Mouse (Mus musculus) liver, embryonic 14.5 days (tissue): ENCODE measurements around the gene Hcfc1r1. TPM values are rescaled to one million over a fixed set of nuclear protein-coding genes. Genes with fewer than 3 reads are reported as not detected.
A peak's percentile ranks its signal among the peaks of the same experiment; 100 is the strongest.

Experiments used
- ATAC-seq: fragments of 200-750 bp; cut with Nextera tagmentation; 2 replicates; pipeline ENCODE4 v1.8.0; 2017; ENCODE audit warnings: moderate number of reproducible peaks, mild to moderate bottlenecking, moderate library complexity; ENCODE audit not compliant: insufficient read depth
- DNase-seq, 3 experiments: peaks; one replicate each; pipeline ENCODE4 v3.0.0-alpha.2; 2012 to 2013; ENCODE audit warnings: low read depth in 3 of 3, low spot score in 3 of 3
- H3K27ac ChIP-seq: fragments of 300-500 bp; sonication (generic); 2 replicates; pipeline ENCODE4 v1.5.1; 2014; ENCODE audit warnings: moderate library complexity, mild to moderate bottlenecking, control low read depth, inconsistent platforms
- H3K27me3 ChIP-seq: fragments of 300-500 bp; sonication (generic); 2 replicates; pipeline ENCODE4 v1.6.1; 2014; ENCODE audit warnings: mild to moderate bottlenecking, low read length, moderate library complexity; ENCODE audit not compliant: control insufficient read depth, insufficient read depth
- H3K36me3 ChIP-seq: fragments of 300-500 bp; sonication (generic); replicated peaks from 2 replicates; pipeline ENCODE4 v1.6.1; 2014; ENCODE audit warnings: low read depth; ENCODE audit not compliant: control insufficient read depth, insufficient read depth
- H3K4me1 ChIP-seq, 2 experiments: fragments of 200-500 bp in 1 of 2; fragments of 300-500 bp in 1 of 2; sonication (generic) in 1 of 2; replicated peaks; 2 replicates each; pipeline ENCODE4 v1.6.1; 2012 to 2014; ENCODE audit warnings: antibody characterized with exemption in 1 of 2, inconsistent platforms in 1 of 2, low read length in 1 of 2; ENCODE audit not compliant: control insufficient read depth in 2 of 2, insufficient read depth in 2 of 2
- H3K4me2 ChIP-seq: fragments of 300-500 bp; sonication (generic); 2 replicates; pipeline ENCODE4 v1.6.1; 2014; ENCODE audit warnings: low read depth, mild to moderate bottlenecking, control low read depth, moderate library complexity
- H3K4me3 ChIP-seq, 2 experiments: fragments of 200-500 bp in 1 of 2; fragments of 300-500 bp in 1 of 2; sonication (generic) in 1 of 2; 2 replicates each; pipeline ENCODE4 v1.5.1; 2012 to 2014; ENCODE audit warnings: low read depth in 2 of 2, low read length in 2 of 2, mild to moderate bottlenecking in 2 of 2, control low read depth in 1 of 2, inconsistent platforms in 1 of 2, moderate library complexity in 1 of 2; ENCODE audit not compliant: insufficient read depth in 1 of 2
- H3K9ac ChIP-seq: fragments of 300-500 bp; sonication (generic); replicated peaks from 2 replicates; pipeline ENCODE4 v1.6.1; 2014; ENCODE audit warnings: mild to moderate bottlenecking, control low read depth, moderate library complexity
- H3K9me3 ChIP-seq: fragments of 300-500 bp; sonication (generic); 2 replicates; pipeline ENCODE4 v1.6.1; 2016; ENCODE audit warnings: low read length, mixed read lengths; ENCODE audit not compliant: control insufficient read depth
- CTCF ChIP-seq: IDR thresholded peaks from 2 replicates; pipeline ENCODE4 v1.5.1; 2016; ENCODE audit warnings: antibody characterized with exemption, low read depth, control low read depth
- EP300 ChIP-seq: IDR thresholded peaks from 2 replicates; pipeline ENCODE4 v1.6.1; 2016; ENCODE audit warnings: antibody characterized with exemption, low read depth
- WGBS: fragments of 180-500 bp; shearing (Covaris S2); extraction: QIAGEN DNeasy Blood & Tissue Kit; methylation state at CpG from one replicate; pipeline ENCODE4 v1.1.7; 2014; ENCODE audit not compliant: insufficient replicate concordance; 5-methylcytosine and 5-hydroxymethylcytosine counted together
- polyA plus RNA-seq, 2 experiments: library from polyadenylated mRNA; depleted of rRNA in 1 of 2; stranded (reverse) in 1 of 2; unstranded in 1 of 2; fragments of >200 nt; fragmentation: Nextera tagmentation in 1 of 2; extraction: Ambion mirVana in 1 of 2; gene quantifications; 2 replicates each; pipeline versions ENCODE4 v1.2.1 to v1.2.3; 2012 to 2014

Hcfc1r1 gene
- polyA plus RNA-seq, 2 experiments, result 11.3 to 21.0 TPM

DNA sequence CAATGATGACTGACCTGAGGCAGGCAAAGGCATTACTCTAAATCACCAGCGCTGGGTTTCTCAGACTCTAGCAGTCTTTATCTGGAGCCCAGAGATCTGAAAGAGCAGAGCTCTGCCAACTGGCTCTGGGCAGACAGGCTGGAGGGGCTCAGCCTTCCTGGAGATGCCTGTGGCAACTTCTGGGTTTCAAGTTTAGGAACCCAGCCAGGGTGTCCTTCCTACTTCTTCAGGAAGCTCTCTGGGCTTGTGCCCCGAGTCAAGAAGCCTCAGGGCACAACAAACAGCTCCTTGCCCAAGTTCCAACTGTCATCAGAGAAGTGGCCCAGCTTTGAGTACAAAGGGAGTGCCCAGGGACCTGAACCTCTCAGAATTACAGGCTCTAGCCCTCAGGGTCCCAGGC lies 19.0 kb upstream of the Hcfc1r1 start:
- Histone ChIP-seq H3K9ac (no peak overlapping the region), H3K36me3 (no peaks in the 10 kb centered on the region), H3K9me3 (no peaks in the 10 kb centered on the region), H3K4me3 (no peak overlapping the region), H3K27ac (no peak overlapping the region), H3K4me1 (no peaks in the 10 kb centered on the region), H3K27me3 (no peaks in the 10 kb centered on the region; the same call in 1 of the 2 replicates), H3K4me2 (no peak overlapping the region)
- TF ChIP-seq CTCF (no peak), EP300 (no peak)
- WGBS, result 42% methylated on average over 2 of the region's 2 CpGs
- no peak for ATAC-seq
- no peak for DNase-seq

DNA sequence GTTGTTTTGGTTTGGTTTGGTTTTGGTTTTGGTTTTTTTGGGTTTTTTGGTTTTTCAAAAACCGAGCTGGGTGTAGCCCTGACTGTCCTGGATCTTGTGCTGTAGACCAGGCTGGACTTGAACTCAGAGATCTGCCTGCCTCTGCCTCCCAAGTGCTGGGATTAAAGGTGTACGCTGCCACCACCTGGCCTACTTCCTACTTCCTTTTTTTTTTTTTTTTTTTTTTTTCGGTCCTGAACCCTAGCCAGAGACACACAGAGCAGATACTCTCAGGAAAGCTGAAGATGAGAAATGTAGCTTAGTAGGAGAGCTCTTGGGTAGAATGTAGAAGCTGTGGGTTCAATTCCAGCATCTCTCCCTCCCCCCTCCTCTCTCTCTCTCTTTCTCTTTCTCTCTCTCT lies 14.9 kb upstream of the Hcfc1r1 start:
- Histone ChIP-seq H3K9ac (no peak overlapping the region), H3K27me3 (peaks cover 19% of the 10 kb centered on the region), H3K4me2 (no peak overlapping the region), H3K4me3 (no peak overlapping the region), H3K36me3 (no peaks in the 10 kb centered on the region), H3K27ac (no peak overlapping the region), H3K9me3 (no peaks in the 10 kb centered on the region), H3K4me1 (no peaks in the 10 kb centered on the region)
- DNase-seq, result no peak
- TF ChIP-seq CTCF (no peak), EP300 (no peak)
- 61% methylated on average over 3 of the region's 3 CpGs for WGBS
- ATAC-seq, result no peak

- no peaks in the 10 kb centered on the region for H3K9me3 ChIP-seq
- no peaks in the 10 kb centered on the region for H3K4me1 ChIP-seq
- TF ChIP-seq EP300 (no peak), CTCF (peak; percentile 87)
- peak within 1 kb of the TSS; percentile 21 for H3K4me2 ChIP-seq
- no peak for DNase-seq
- H3K27ac ChIP-seq, result no peak within 1 kb of the TSS
- no peak within 1 kb of the TSS for H3K4me3 ChIP-seq
- H3K36me3 ChIP-seq, result no peaks in the 10 kb centered on the region
- H3K9ac ChIP-seq, result no peak within 1 kb of the TSS
- H3K27me3 ChIP-seq, result peaks cover 19% of the 10 kb centered on the region
- WGBS, result 8% methylated on average over 27 of the region's 27 CpGs
- ATAC-seq, result no peak
These were observed 13.1 kb upstream of the Hcfc1r1 start, which contains the start of gene Bicdl2 for GRCm38 (mm10) chr17:23660117-23660875. TSS of gene Bicdl2 (plus strand) at chr17:23660506.

- H3K36me3 ChIP-seq, result no peaks in the 10 kb centered on the region
- no peak for ATAC-seq
- no peaks in the 10 kb centered on the region for H3K4me1 ChIP-seq
- H3K9ac ChIP-seq, result no peak overlapping the region
- no peak for DNase-seq
- TF ChIP-seq CTCF (no peak), EP300 (no peak)
- H3K27me3 ChIP-seq, result peaks cover 19% of the 10 kb centered on the region
- H3K27ac ChIP-seq, result no peak overlapping the region
- H3K9me3 ChIP-seq, result no peaks in the 10 kb centered on the region
- peak overlapping the region; percentile 21 for H3K4me2 ChIP-seq
- H3K4me3 ChIP-seq, result no peak overlapping the region
- 3% methylated on average over 14 of the region's 14 CpGs for WGBS
These were observed 12.6 kb upstream of the Hcfc1r1 start for GRCm38 (mm10) chr17:23660876-23661200.

DNA sequence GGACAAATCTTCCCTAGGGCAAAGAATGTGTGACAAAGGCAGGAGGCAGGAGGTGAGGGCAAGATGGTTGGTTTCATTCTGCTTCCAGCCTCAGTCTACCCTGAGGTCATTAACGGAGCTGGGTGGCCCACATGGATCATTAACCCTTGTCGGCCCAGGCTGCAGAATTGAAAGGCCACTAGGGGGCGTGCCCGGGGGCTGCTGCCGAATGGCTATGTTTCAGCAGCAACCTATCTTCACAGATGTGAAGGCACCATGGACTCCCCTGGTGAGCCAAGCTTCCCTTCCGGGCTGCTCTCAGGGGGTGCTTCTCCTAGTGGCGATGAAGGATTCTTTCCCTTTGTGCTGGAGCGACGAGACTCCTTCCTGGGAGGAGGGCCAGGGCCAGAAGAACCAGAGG lies 11.9 kb upstream of the Hcfc1r1 start:
- Histone ChIP-seq H3K9me3 (no peaks in the 10 kb centered on the region), H3K36me3 (no peaks in the 10 kb centered on the region), H3K9ac (no peak overlapping the region), H3K27me3 (peaks cover 19% of the 10 kb centered on the region), H3K4me1 (no peaks in the 10 kb centered on the region), H3K27ac (no peak overlapping the region), H3K4me3 (no peak overlapping the region), H3K4me2 (no peak overlapping the region)
- DNase-seq, result no peak
- TF ChIP-seq EP300 (no peak), CTCF (peak; percentile 80)
- WGBS, result 0% methylated on average over 9 of the region's 9 CpGs
- ATAC-seq, result no peak
